Mouse (Mus musculus): Measurements from ENCODE around the gene Emx1.
"Not testable (repeated sequence)": the region's sequence is repeated elsewhere in the genome, so short reads cannot be mapped to it uniquely, and the experiment has no call there.

The Emx1 gene

DNA sequence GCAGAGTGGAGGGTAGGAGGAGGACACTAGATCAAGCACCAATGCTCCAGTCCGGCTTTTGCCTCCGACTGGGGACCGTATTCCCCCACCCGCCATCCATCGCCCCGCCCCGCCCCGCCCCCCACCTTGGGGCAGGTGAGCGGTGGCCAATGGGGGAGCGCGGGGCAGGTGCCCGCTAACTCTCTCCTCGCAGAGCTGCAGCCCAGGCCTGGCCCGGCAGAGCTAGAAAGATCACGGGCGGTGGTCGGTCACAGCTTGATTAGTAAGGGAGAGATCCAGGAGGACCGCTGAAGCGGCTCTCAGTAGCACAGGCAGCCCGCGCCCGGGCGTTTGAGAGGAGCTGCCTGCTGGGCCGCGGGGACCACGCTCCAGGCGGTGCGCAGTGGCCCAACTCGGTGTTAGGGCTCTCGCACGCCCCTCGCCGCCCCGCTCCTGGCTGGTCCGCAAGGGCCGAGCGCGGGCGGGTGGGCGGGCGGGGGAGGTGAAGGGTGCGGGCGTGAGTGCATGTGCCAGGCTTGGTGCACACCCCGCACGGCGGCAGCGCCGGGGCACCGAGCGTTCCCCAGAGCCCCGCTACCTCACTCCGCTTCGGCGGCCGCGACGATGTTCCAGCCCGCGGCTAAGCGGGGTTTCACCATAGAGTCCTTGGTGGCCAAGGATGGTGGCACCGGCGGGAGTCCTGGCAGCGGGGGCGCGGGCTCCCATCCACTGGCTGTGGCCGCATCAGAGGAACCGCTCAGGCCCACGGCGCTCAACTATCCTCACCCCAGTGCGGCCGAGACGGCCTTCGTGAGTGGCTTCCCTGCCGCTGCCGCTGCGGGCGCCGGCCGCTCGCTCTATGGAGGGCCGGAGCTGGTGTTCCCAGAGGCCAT is at the start of gene Emx1:
TSS of gene Emx1 (plus strand) at position 99 of the 872 bp plus-strand sequence.
- no peak for DNase-seq (ENCODE audit: low read depth in 2 of 2, low spot score in 2 of 2)

DNA sequence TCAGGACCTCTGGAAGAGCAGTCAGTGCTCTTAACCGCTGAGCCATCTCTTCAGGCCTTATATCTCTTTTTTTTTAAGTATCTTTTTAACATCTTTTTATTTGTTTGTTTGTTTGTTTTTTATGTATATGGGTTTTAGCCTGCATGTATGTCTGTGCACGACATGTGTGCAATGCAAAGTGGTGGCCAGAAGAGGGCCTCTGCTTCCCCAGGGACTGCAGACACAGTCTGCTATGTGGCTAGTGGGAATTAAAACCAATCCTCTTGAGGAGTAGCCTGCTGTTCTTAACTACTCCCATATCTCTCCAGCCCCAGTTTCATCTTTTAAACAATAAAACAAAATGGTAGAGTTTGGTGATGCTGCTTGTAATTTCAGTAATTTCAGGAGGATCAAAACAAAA is 47.7 kb upstream of the Emx1 start:
- DNase-seq (ENCODE audit: low read depth in 2 of 2, low spot score in 2 of 2), result no peak

DNA sequence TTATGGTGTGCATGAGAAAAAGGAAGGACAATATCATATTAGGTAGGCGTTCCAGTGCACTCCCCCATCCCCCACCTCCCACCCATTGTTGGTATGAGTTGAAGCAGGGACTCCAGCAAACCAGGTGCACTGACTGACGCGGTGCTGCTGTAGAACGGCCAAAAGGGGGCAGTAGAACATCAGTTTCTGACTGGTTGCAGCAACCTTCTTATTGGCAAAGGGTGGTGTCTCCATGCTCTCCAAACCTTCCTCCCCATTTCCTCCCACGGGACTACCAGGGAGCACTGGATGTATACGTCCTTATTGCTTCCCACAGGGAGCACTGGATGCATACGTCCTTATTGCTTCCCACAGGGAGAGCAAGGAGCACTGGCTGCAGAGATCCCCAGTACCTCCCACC is 46.2 kb upstream of the Emx1 start:
- peak in 1 of 2 experiments; percentile 33 for DNase-seq (ENCODE audit: low read depth in 2 of 2, low spot score in 2 of 2)

DNA sequence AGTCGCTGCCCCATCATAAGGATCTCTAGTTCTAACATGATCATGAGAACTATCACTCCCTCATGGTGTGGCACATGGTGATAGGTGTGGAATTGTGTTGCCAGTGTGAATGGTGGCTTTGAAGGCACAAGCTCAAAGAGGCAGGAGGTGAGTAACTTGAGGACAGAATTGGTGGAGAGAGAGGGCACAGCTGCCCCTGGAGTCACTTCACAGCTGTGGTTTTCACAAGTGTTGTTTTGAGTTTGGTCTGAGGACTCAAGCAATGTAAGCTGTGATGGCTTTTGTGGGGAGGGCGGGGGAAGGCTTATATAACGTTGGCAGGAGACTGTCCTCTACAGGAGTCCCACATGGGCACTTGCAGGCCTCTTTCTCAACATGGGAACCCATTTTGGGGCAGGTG is 42.8 kb upstream of the Emx1 start:
- no peak for DNase-seq (ENCODE audit: low read depth in 2 of 2, low spot score in 2 of 2)

DNA sequence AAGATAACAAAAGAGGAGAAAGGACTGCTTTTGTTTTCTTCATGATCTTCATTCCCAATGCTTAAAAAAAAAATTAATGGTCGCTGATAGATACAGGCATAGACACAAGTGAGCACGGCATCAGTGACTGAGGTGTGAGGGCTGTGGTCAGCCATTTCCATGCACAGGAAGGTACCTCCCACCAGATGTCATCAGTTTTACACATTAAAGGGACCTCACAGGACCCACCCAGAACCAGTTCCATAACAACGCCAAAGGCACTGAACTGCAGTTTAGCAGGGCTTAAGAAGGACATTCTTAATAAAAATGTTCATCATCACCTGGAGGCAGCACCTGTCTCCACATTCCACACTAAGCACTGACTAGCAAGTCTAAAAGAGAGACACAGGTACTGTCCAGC is 39.6 kb upstream of the Emx1 start:
- DNase-seq (ENCODE audit: low read depth in 2 of 2, low spot score in 2 of 2), result no peak

DNA sequence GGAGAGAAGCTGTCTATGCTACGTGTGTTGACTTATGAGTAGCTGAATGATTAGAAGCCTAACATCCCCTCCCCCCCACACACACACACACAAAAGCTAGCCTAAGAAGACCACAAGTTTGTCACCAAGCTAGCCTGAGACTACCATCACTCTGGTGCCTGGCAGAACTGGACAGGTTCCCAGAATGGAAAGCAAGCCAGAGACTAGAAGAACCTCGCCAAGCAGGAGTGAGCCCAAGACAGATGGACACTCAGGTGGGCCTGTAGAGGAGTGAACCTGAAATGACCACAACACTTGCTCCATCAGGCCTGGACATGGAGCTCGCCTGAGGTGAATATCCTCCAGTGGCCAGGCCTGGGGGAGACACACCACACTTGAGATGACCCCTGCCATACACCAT is 36.9 kb upstream of the Emx1 start:
- no peak for DNase-seq (ENCODE audit: low read depth in 2 of 2, low spot score in 2 of 2)

DNA sequence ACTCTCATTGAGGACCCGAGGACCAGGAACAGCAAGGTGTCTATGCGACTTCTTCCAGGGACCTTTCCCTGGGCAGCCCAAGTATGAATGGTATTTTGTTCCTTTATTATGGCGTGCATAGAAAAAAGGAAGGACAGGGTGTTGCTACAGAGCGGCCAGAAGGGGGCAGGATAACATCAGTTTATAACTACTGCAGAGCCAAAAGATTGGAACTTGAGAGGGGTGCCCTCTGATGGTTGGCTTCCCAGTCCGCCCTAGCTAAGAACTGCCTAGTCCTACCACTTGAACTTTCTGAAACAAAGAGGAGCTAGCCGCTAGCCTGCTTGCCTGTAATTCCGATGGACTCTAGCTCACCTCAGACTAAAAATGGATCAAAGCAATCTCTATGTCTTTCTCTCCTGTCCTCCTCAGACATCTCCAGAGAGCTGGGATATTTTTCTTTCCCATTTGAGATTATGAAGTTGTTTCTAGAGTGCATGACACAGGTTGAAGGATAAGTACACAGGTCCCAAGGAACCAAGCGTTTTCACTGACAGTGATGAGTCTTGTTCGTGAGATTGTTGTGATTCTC is 33.2 kb upstream of the Emx1 start:
- peak; percentile 25 to 40 for DNase-seq (ENCODE audit: low read depth in 2 of 2, low spot score in 2 of 2)

DNA sequence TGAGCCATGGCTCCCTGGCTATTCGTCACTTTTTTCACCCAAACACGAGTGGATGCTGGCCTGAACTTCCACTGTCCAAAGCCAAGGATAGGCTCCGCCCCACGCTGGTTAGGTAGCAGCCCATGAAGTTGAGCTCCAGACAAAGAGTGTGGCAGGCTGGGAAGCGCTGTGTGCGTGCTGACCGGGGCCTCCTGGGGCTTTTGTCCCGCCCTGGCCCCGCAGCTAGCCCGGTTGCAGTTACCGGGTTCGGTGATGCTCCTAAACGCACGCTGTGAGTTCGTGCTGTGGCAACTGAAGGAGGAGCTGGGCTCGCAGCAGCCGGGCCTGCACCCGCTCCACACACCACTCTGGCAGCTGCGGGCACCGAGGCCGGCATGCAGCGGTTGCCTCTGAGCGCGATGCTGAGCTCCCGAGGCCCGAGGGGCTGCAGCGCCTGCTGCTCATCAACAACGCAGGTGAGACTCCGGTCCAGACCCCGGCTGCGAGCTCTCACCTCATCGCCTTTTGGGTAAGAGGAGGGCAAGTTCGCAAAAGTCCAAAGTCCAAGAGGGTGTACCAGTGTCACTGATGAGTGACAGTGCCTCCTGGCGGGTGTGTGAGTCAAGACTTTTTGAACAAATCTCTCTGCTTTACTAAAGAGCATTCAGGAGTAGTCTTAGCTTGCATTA is 32.2 kb upstream of the Emx1 start:
- peak in 1 of 2 experiments; percentile 22 for DNase-seq (ENCODE audit: low read depth in 2 of 2, low spot score in 2 of 2)

DNA sequence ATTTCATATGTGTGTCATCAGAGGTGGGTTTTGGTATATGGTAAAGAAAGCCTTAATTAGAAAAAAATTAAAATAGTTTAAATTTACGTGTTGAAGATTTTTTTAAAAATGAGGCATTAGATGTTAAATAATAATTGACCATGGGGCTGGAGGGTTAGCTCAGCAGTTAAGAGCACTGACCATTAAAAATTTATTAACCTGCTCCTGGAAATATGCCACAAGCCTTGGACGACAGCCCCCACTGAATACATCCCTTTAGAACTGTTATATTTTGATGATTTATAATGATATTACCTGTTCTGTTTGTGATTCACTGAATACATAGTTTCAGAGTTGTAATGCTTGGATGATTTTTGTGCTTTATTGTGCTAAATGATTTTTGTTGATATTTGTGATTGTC is 30.7 kb upstream of the Emx1 start:
- DNase-seq (ENCODE audit: low read depth in 2 of 2, low spot score in 2 of 2), result not testable (repeated sequence)

DNA sequence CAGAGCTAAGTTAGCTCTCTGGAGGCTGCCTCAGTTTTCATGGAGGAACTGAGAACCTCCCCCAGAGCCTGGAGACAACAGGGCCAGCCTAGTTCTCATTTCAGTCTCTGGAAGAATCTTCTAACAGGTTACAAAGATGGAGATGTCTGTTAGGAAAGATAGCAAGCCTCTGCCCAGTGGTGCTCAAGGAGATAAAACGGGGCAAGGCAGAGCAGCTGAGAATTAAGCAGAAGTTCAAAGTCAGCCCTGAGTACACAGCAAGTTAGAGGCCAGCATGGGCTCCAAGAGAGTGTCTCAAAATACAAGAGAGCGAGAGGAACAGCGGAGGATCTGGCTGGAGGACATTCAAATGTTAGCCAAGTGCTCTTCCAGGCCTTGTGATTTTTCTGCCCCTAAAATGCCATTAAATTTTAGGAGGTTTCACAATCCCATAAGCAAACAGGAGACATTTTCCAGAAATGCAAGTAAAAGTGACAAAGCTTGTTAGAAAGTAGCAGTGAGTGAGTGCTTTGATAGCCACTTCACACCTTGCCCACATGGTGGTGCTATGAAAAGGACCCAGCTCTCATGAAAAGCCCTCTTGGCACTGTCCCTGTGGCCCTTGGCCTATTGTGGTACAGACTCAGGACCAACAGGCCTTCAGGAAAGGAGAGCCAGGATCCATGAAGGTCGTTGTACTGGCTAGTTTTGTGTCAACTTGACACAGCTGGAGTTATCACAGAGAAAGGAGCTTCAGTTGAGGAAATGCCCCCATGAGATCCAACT is 29.0 kb upstream of the Emx1 start:
- not testable (repeated sequence) for DNase-seq (ENCODE audit: low read depth in 2 of 2, low spot score in 2 of 2)

DNA sequence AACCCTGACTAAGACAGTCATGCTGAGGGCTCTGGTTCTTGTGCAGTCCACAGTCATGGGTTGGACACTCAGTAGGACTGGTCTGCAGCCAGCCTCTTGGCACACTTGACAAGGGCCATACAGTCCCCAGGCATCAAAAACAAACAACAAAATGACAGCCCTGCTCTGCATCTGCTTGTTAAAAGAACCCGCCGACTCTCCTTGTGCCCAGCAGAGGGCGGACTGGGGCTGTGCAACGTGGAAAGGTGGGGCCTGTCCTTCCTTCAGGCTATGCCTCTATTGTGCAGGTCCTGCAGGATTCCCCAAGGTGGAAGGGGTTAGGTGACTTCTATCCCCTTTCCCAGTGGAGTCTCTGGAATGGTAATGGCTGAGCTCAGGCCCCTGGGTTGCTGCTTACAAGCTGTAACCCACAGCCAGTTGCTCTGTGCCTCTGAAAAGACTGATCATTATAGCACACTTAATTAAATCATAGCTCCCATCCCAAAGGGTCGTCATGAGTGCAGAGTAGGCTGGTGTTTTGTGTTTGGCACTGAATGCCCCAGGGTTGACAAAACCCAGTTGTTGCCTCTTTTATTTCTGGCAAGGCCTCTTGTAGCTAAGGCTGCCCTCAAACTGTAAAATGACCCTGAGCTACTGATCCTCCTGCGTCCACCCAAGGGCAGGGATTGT is 28.0 kb upstream of the Emx1 start:
- DNase-seq (ENCODE audit: low read depth in 2 of 2, low spot score in 2 of 2), result peak in 1 of 2 experiments; percentile 20

DNA sequence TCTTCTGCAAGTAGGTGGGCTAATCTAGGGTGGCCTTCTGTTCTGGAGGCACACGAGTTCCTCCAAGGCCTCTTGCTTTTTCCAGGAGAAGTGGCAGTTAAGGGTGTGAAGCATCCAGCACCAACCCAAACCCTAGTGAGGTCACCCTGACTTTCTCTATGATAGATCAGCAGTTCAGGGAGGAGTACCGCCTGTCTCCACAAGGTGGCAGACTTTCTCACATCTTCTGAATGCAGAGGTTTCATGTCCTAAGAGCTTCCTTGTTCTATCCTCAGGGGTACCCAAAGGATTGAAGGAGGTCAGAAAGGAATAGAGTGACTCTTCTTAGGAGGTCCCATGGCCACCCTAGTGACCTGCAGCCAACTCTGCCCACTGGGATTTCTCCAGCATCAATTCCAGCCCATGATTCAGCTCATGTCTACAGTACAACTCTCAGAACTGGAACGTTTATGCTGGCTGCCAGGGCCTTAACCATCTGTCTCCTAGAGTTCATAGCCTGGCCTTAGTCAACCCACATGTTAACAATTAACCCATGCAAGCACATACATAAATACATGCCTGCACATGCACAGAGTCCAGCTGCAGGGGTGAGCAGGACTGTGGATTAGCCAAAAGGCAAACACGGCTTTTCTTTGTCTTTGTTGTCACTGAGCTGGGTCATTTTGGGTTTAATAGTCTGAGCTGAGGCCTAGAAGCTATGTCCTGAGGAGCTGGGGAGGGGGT is 26.9 kb upstream of the Emx1 start:
- DNase-seq (ENCODE audit: low read depth in 2 of 2, low spot score in 2 of 2), result peak; percentile 46 to 57

DNA sequence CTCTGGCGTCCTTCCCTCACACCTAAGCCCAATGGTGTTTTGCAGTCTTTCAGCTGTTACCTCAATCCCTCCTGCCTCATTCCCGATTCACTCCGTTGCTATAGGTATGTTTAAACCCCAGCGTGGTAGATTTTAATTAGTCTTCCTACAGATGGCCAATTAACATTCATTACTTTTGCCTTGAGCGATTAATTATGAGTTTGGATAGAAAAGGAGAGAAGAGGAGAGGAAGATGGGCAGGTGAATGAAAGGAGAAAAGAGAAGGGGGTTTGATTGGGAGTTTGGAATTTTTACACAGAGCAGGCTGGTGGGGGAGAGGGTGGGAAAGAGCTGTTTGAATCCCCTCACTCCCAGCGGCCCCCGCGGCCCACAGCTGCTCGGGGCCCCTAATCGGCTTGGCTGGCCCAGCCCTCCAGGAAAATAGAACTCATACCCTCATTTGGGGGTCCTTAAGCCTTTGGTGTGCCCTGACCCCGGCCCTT is 21.8 kb upstream of the Emx1 start:
- DNase-seq (ENCODE audit: low read depth in 2 of 2, low spot score in 2 of 2), result no peak

DNA sequence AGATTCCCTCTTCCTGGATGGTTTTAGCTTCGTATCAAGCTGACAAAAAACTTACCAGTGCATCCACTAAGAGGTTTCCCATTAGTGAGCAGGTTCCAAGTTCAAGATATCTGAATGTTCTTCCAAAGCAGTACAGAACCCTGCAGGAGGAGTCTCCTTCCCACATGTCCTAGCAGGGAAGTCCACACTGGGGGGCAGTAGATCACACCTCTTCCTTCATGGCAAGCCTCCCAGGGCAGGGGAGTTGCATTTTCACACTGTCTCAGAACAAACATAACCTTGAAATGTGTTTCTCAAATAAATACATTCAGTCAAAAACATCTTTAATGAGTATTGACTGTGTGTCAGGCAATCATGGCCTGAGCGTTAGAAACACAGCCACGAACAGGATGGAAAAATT is 7.7 kb upstream of the Emx1 start:
- DNase-seq (ENCODE audit: low read depth in 2 of 2, low spot score in 2 of 2), result no peak

DNA sequence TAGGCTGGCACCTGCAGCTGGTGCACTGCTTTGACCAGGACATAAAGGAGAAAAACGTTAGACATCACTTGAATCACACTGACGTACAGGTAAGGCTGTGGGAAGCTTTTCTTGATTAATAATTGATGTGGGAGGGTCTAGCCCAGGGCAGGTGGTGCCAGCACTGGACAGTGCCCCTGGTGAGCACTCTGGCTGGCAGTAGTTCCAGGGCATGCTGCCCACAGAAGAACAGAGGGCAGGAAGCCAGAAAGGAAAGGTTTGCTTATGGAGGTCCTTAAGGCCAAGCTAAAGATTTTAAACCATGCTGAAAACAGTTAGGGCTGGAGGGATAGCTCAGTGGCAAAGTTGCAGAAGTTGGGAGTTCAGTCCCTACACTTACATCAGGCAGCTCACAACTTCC is 7.2 kb upstream of the Emx1 start:
- DNase-seq (ENCODE audit: low read depth in 2 of 2, low spot score in 2 of 2), result no peak

DNA sequence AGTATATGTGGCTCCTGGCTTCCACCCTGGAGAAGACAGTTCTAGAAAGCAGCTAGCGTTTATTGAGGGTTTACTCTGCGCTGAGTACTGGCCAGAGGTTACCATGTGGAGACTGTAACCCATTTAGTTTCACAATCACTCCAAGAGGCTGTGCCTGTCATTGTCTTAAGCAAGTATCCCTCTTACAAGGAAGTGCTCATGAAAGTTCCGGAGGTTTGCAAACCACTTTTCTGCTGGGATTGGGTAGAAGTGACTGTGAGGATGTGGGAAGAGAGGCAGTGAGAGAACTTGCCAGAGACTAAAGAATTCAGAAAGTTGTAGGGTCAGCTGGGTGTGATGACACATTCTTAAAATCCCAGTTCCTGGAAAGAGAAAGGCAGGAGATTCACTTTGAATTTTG is 3.3 kb upstream of the Emx1 start:
- no peak for DNase-seq (ENCODE audit: low read depth in 2 of 2, low spot score in 2 of 2)

DNA sequence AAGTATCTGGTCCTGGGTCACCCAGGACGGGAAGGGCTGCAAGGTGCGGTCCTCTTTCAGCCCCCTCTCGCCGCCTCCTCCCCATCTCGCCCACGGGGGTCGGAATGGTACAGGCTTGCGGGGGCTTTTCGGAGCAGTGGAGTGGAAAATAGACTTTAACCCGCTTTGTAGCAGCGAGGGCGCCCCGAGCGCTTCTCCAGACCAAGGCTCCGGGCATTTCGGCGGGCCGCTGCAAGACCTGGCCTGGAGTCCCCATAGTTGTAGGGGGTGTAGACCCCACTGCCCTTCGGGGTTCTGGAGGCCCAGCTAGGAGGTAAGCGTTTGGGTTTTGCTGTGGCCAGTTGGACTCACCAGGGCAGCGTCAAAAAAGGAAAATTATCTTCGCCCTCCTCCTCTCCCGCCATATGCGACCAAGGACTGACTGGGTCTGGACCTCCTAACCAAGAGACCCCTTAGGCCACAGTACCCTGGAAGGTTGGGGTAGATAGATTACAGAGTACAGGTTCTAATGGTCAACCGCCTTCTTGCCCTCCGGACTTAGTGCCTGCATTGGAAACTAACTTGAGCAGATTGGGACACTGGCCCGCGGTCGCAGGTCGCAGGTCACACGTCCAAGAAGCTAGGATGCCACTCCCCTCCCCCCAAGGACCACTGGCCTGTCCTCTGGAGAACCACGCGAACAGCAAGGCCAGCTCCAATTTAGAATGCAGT is 1.1 kb upstream of the Emx1 start:
- no peak for DNase-seq (ENCODE audit: low read depth in 2 of 2, low spot score in 2 of 2)

DNA sequence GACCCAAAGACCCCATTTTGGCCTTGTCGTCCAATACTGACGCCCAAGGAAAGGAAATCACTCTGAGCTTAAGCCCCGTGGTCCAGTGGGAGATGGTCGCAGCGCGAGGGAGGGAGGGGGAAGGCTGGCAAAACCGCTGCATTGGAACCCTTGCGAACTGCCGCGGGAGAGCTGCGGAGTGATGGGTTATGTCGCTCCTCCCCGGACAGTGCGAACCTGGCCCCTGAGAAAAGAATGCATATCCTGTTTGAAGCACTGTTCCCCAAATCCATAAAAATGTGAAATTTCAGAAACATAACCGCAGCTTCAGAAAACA is 536 bp upstream of the Emx1 start:
- no peak for DNase-seq (ENCODE audit: low read depth in 2 of 2, low spot score in 2 of 2)

DNA sequence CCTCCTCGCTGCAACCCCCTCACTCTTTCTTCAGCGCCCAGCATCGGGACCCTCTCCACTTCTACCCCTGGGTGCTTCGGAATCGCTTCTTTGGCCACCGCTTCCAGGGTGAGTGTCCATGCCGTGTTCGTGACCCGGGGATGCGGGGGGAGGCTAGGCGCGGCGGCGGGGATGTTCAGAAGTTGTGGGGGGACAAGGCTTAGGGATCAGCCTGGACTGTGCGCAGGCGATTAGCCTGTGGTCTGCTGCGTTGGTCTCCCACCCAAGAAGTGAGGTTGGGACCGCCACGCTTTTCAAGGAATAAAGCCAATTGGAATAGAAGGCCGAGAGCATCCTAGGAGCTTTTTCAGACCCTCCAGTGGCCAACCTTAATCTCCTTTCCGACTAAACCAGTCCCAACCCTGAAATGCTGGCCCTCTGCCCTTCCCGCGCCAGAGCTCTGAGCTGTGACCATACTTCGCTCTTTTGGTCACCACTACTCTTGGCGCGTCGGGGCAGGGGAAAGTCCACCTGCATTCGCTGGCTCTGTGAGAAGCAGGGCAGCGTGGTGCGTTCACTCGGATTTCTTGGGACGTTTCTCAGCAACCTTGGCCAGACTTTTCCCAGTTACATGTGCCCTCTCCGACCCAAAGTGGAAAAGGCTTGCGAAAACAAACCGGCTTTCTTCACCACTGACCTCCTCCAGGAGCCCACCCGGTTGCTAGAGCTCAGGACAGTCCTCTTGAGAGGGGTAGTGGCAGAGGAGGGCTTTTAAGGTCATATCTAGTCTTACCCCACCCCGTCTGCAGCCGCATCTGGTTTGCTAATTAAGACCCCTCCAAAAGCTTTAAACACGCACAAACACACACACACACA is 1.2 kb downstream of the Emx1 start:
- no peak for DNase-seq (ENCODE audit: low read depth in 2 of 2, low spot score in 2 of 2)
